9 mouse cellular contexts compared by ENCODE assay signal in the genomic region with DNA sequence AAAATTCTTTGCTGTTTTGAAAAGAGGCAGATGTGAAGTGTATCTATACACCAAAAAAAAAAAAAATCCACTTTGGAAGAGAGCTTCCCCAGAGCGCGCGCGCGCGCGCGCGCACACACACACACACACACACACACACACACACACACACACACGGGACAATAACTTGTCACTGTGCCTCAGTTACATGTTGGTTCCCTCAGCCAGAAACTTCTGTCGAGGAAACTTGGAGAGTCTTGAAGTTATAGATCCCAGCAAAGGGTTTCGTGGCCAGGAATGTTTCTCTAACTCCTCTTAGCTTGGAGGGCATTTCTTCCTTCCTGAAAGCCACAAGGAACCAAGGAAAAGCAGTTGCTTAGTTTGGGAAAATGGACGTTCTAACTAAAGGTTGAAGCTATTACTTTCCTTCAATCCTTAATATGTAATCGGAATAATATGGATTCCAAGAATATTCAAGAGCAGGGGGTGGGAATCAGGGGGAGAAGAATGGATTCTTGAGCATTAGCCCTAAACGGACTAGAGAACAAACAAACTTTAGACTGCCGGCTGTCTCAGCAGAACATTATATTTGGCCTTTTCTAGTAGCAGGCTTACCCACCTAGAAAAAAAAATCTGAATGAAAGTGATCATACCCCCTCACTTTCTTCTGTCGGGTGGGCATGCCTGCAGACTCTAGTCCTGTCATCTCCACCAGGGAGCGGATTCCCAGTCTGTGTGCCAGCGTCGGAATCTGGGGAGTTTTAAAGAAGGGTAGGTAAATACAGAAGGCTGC. TPM values are rescaled to one million over a fixed set of nuclear protein-coding genes. Genes with fewer than 3 reads are reported as not detected.
DNase-seq lines count a peak whose midpoint lies in the region; ATAC-seq and TF ChIP-seq lines count a peak whose summit lies in the region.
"Had no signal": no experiment of that assay in that cellular context is flagged by ENCODE, and none has a peak within 500 bp of the region (broad histone marks: within the 10 kb centered on the region; RNA-seq: fewer than 3 reads in every experiment).

No protein-coding gene starts in this region.

- H3K9me3 ChIP-seq in erythroblast, embryonic 14.5 days (ENCODE audit: control insufficient read depth, low read length), result no peaks in the 10 kb centered on the region; the same call in 1 of the 2 replicates
- H3K9me3 ChIP-seq in hindbrain, embryonic 11.5 days (ENCODE audit: control insufficient read depth, low read length), result no peaks in the 10 kb centered on the region
- H3K9me3 ChIP-seq in liver, embryonic 13.5 days (replicated peaks), result no peaks in the 10 kb centered on the region

- ATAC-seq in erythroblast, adult 5-6 weeks (replicated peaks; ENCODE audit: low FRiP score, poor library complexity, severe bottlenecking), result no peak
- no peak for ATAC-seq in hindbrain, embryonic 11.5 days (ENCODE audit: low FRiP score)
- no peak for ATAC-seq in liver, embryonic 13.5 days (ENCODE audit: low read depth)

- WGBS in hindbrain, embryonic 11.5 days, result under 1% methylated on average over 20 of the region's 20 CpGs
- WGBS in liver, embryonic 13.5 days (ENCODE audit: insufficient replicate concordance), result 1% methylated on average over 20 of the region's 20 CpGs

- H3K27ac ChIP-seq in bone marrow macrophage, adult 2 months (ENCODE audit: insufficient read depth, low read depth, low read length), result peak overlapping the region; percentile 28; the same call in 1 of the 2 replicates
- H3K27ac ChIP-seq in hindbrain, embryonic 11.5 days (ENCODE audit: low read depth, low read length), result no peak overlapping the region
- no peak overlapping the region for H3K27ac ChIP-seq in liver, embryonic 13.5 days

- no peak overlapping the region for H3K9ac ChIP-seq in hindbrain, embryonic 11.5 days (ENCODE audit: low read depth, low read length)
- H3K9ac ChIP-seq in liver, embryonic 13.5 days, result no peak overlapping the region

- no peaks in the 10 kb centered on the region for H3K36me3 ChIP-seq in erythroblast, embryonic 14.5 days (ENCODE audit: control insufficient read depth)
- H3K36me3 ChIP-seq in hindbrain, embryonic 11.5 days (ENCODE audit: control insufficient read depth, insufficient read depth, low read length), result no peaks in the 10 kb centered on the region
- no peaks in the 10 kb centered on the region for H3K36me3 ChIP-seq in liver, embryonic 13.5 days

- no peak for TF ChIP-seq CTCF in bone marrow macrophage, adult 2 months (IDR thresholded peaks at IDR 0.05; ENCODE audit: low read depth, low read length)

- H3K4me2 ChIP-seq in hindbrain, embryonic 11.5 days (replicated peaks; ENCODE audit: low read depth, low read length), result peak overlapping the region; percentile 33
- H3K4me2 ChIP-seq in liver, embryonic 13.5 days, result peak overlapping the region; percentile 71

- peaks cover 12% of the 10 kb centered on the region for H3K4me1 ChIP-seq in erythroblast, embryonic 14.5 days (ENCODE audit: control insufficient read depth)
- H3K4me1 ChIP-seq in bone marrow macrophage, adult 2 months (ENCODE audit: control insufficient read depth, insufficient read depth, low read length), result peaks cover 25% of the 10 kb centered on the region
- no peaks in the 10 kb centered on the region; the same call in 1 of the 2 replicates for H3K4me1 ChIP-seq in hindbrain, embryonic 11.5 days (replicated peaks; ENCODE audit: control insufficient read depth, insufficient read depth, low read length)
- H3K4me1 ChIP-seq in liver, embryonic 13.5 days (replicated peaks), result peaks cover 29% of the 10 kb centered on the region

- H3K4me3 ChIP-seq in erythroblast, embryonic 14.5 days (replicated peaks), result peak overlapping the region; percentile 37
- peak overlapping the region; percentile 66 for H3K4me3 ChIP-seq in bone marrow macrophage, adult 2 months (ENCODE audit: insufficient read depth, low read length)
- H3K4me3 ChIP-seq in hindbrain, embryonic 11.5 days (ENCODE audit: low read depth, low read length), result peak overlapping the region; percentile 16
- peak overlapping the region; percentile 28 for H3K4me3 ChIP-seq in liver, embryonic 13.5 days (replicated peaks)

- DNase-seq in hindbrain, embryonic 11.5 days (ENCODE audit: low spot score), result peak; percentile 48
- no peak for DNase-seq in liver, embryonic 13.5 days
- DNase-seq in ovary, postnatal 10 days (ENCODE audit: low spot score), result no peak
- DNase-seq in adrenal gland, postnatal 25 days, result no peak
- DNase-seq in right cerebral cortex, postnatal 14 days, result no peak

- no peak for TF ChIP-seq POLR2A in bone marrow macrophage, adult 2 months (IDR thresholded peaks at IDR 0.05; ENCODE audit: borderline replicate concordance, low read depth, low read length)

- peaks cover 73% of the 10 kb centered on the region for H3K27me3 ChIP-seq in erythroblast, embryonic 14.5 days (ENCODE audit: control insufficient read depth)
- H3K27me3 ChIP-seq in hindbrain, embryonic 11.5 days (ENCODE audit: control insufficient read depth, insufficient read depth, low read length), result peaks cover 14% of the 10 kb centered on the region; the same call in 1 of the 2 replicates
- H3K27me3 ChIP-seq in liver, embryonic 13.5 days, result peaks cover 69% of the 10 kb centered on the region
- H3K27me3 ChIP-seq: CH12.LX had no signal

RNA-seq across cellular contexts. Expression of a gene that starts 2.2 kb away (rescaled TPM):
- polyA plus RNA-seq in erythroblast, embryonic 14.5 days (2012), result not detected in 2 replicates
- total RNA-seq in erythroblast, adult 5-6 weeks (2015; ENCODE audit: low replicate concordance), result not detected in 2 replicates
- not detected in 2 replicates for total RNA-seq in erythroblast, adult 5-6 weeks (2017; ENCODE audit: low replicate concordance)
- not detected in 2 replicates for polyA plus RNA-seq in bone marrow macrophage, adult 2 months (2012; ENCODE audit: insufficient read depth, insufficient read length, missing spikeins)
- polyA plus RNA-seq in hindbrain, embryonic 11.5 days (2014; fragmentation: Nextera tagmentation; extraction: Ambion mirVana), result 28.5 and 36.5 TPM in 2 replicates
- polyA plus RNA-seq in liver, embryonic 13.5 days (2015; fragmentation: Nextera tagmentation; extraction: Ambion mirVana), result 0.09 TPM in 1 of 2 replicates, not detected in the other
- total RNA-seq in adrenal gland, postnatal 25 days (2021), result 1.1 TPM in 1 of 2 replicates, not detected in the other
- total RNA-seq: CH12.LX had no signal

RNA-seq across cellular contexts. Expression of a gene that starts 3.1 kb away (rescaled TPM):
- 0.01 and 0.08 TPM in 2 replicates for polyA plus RNA-seq in erythroblast, embryonic 14.5 days (2012)
- total RNA-seq in erythroblast, adult 5-6 weeks (2015; ENCODE audit: low replicate concordance), result 19.6 and 21.3 TPM in 2 replicates
- 4.7 and 12.0 TPM in 2 replicates for total RNA-seq in erythroblast, adult 5-6 weeks (2017; ENCODE audit: low replicate concordance)
- 7.8 and 8.1 TPM in 2 replicates for polyA plus RNA-seq in bone marrow macrophage, adult 2 months (2012; ENCODE audit: insufficient read depth, insufficient read length, missing spikeins)
- 29.8 and 45.6 TPM in 2 replicates for polyA plus RNA-seq in hindbrain, embryonic 11.5 days (2014; fragmentation: Nextera tagmentation; extraction: Ambion mirVana)
- polyA plus RNA-seq in liver, embryonic 13.5 days (2015; fragmentation: Nextera tagmentation; extraction: Ambion mirVana), result 3.0 and 3.8 TPM in 2 replicates
- total RNA-seq in adrenal gland, postnatal 25 days (2021), result 166 and 206 TPM in 2 replicates
- total RNA-seq: CH12.LX had no signal

Comparison
In these comparisons a context has a peak if more than half of its experiments do, and no peak if none do; other contexts are left out.
1. H3K4me3 ChIP-seq: peak in every context shown above with its lines; median percentile 66 in bone marrow macrophage, adult 2 months; 37 in erythroblast, embryonic 14.5 days; 28 in liver, embryonic 13.5 days; 16 in hindbrain, embryonic 11.5 days.
2. RNA of a gene that starts 2.2 kb away (polyA plus RNA-seq): 28.5 to 36.5 TPM in hindbrain, embryonic 11.5 days; 0.09 TPM in liver, embryonic 13.5 days, not detected in erythroblast, embryonic 14.5 days and not detected in bone marrow macrophage, adult 2 months; every median in the first group is over 10 times any median in the second.